Mouse (Mus musculus) T-helper 2 cell (primary cell): ENCODE data around the gene Dock9.

ENCODE experiments used
- in situ Hi-C: fragments of 300-600 bp; cut with MboI, MseI; formaldehyde crosslinking; loops from one replicate; pipeline ENCODE4 v1.15.1; 2025; ENCODE audit warnings: high pct_unique_total_duplicates

Gene Dock9

GRCm38 (mm10) chr14:121793639-121794038 is 4.0 kb downstream of the Dock9 start:
- in situ Hi-C loops = no loop called here

GRCm38 (mm10) chr14:121791935-121792334 is 5.7 kb downstream of the Dock9 start:
- in situ Hi-C loops = no loop called here

GRCm38 (mm10) chr14:121791112-121791511 is 6.5 kb downstream of the Dock9 start:
- in situ Hi-C loops = no loop called here

- in situ Hi-C loops = no loop called here
Observed at GRCm38 (mm10) chr14:121789273-121789672, 8.4 kb downstream of the Dock9 start.

- in situ Hi-C loops = no loop called here
Observed at GRCm38 (mm10) chr14:121788451-121788850, 9.2 kb downstream of the Dock9 start.

GRCm38 (mm10) chr14:121787430-121787829 is 10.2 kb downstream of the Dock9 start:
- in situ Hi-C loops = no loop called here

GRCm38 (mm10) chr14:121786900-121787299 is 10.7 kb downstream of the Dock9 start:
- in situ Hi-C loops = no loop called here

GRCm38 (mm10) chr14:121785394-121785793 is 12.2 kb downstream of the Dock9 start:
- in situ Hi-C loops = no loop called here

GRCm38 (mm10) chr14:121780942-121781531 is 16.6 kb downstream of the Dock9 start:
- in situ Hi-C loops = no loop called here

- in situ Hi-C loops = no loop called here
Observed at GRCm38 (mm10) chr14:121780144-121780913, 17.3 kb downstream of the Dock9 start.

- in situ Hi-C loops = no loop called here
Observed at GRCm38 (mm10) chr14:121779620-121780019, 18.0 kb downstream of the Dock9 start.

GRCm38 (mm10) chr14:121777279-121777831 is 20.3 kb downstream of the Dock9 start:
- in situ Hi-C loops = no loop called here

GRCm38 (mm10) chr14:121776749-121777148 is 20.9 kb downstream of the Dock9 start:
- in situ Hi-C loops = no loop called here

- in situ Hi-C loops = no loop called here
Observed at GRCm38 (mm10) chr14:121762021-121762452, 35.6 kb downstream of the Dock9 start.

GRCm38 (mm10) chr14:121760403-121760802 is 37.2 kb downstream of the Dock9 start:
- in situ Hi-C loops = no loop called here

GRCm38 (mm10) chr14:121754110-121754509 is 43.5 kb downstream of the Dock9 start:
- in situ Hi-C loops = no loop called here

- in situ Hi-C loops = no loop called here
Observed at GRCm38 (mm10) chr14:121752686-121753426, 44.8 kb downstream of the Dock9 start.

- in situ Hi-C loops = no loop called here
Observed at GRCm38 (mm10) chr14:121749606-121750005, 48.0 kb downstream of the Dock9 start.

- in situ Hi-C loops = no loop called here
Observed at GRCm38 (mm10) chr14:121749084-121749483, 48.6 kb downstream of the Dock9 start.

GRCm38 (mm10) chr14:121747360-121747759 is 50.3 kb downstream of the Dock9 start:
- in situ Hi-C loops = no loop called here

- in situ Hi-C loops = no loop called here
Observed at GRCm38 (mm10) chr14:121743787-121744417, 53.7 kb downstream of the Dock9 start.
